Mouse (Mus musculus): ENCODE measurements at regions not wholly inside any gene's neighbourhood (a gene's known extent, or its start where the extent isn't known, plus 50 kb on each side); places are given as distances from the start of the nearest gene placed in this dataset.

DNA sequence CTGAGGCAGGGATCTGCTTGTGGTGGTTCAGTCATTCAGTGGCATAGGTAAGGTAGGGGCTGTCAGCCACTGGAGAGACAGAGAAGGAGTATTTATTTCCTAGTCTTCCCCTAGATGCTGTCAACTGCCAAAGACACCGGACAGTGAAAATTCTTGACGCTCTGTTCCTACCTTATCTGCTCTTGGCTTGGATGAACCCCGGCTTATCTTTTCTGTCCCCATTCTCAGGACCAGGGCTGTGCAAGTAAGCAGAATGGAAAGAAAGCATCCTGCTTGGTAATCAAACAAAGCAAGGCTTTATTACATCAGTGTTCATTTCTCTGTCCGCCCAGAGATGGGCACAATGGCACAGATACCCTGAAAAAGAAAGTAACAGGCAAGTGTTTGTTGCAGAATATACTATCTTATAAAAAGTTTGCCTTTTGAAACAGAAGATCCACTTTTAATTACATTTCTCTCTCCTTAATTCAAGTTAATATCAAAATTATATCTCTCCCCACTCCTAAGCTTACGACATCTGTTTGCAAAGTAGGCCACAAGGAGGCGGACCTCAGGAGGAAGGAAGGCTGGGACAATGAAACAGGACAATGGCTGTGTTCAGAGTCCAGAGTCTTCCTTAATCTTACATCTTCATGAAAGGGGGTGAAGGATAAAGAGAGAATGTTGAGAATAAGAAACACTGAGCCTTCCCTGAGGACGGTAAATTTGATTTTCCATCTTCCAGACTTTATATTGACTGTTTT is 316.8 kb upstream of the Ubash3b start:
- DNase-seq = no peak

DNA sequence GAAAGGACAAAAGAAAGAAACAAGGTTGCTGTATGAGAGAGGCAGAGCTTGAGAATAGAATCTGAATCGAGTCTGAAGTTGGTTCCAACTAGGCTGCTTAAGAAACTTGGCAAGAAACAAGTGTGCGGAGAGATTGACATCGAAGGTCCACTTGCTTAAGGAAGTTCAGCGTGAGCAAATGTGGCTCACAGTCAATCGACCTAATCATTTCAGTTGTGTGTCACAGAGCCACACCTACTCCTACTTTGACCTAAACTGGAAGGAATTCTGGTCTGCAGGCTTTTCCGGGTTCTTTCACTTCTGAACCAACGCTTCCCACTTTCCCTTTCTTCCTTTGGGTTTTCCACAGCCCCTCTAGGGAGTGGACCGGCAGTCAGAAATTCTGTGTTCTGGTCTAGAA is 313.8 kb upstream of the Ubash3b start:
- no peak for DNase-seq

DNA sequence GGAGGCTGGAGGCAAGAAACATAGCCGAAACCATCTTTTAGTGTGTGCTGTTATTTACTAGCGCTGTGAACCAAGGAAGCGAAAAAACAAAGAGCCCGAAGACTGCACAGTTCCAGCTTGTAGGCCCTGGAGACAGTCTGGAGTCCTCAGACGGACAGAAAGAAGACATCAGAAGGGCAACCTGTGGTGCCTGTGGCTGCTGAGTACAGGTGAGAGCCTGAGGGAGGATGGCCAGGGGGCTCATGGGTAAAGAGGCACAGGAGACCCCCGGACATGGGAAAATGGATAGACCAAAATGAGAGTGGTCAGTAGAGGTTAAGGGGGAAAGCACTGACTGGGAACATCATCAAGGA is 313.4 kb upstream of the Ubash3b start:
- DNase-seq = no peak

DNA sequence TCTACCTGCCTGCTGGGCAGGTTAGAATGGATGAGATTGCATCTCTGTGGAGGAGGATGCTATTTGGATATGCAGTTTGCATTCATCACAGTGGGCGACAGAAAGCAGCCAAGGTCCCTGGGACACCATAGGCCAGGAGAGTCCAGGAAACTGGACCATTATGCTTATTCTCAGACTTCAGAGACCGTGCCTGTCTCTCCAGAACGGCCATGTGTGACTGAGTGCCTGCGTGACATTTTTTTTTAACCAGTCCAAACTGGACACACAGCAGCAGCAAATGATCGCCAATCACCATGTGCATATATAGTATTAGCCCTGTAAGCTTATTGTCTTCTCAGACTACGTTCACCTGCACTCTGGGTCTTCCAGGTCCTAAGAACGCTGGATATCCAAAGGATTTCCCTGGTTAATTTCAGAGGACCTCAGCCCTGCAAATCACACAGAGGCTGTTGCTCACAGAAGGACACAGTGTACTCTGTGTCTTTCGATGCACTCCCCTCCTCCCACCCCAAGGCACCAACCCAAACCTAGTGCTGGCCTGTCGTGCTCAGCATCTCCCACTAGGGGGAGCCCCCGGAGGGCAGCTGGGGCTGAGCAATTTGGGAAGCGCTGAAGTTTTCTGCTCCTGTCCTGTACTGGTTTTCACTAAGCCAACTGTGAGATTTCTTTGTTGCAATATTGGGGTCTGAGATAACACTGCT is 312.9 kb upstream of the Ubash3b start:
- peak; percentile 92 for DNase-seq

DNA sequence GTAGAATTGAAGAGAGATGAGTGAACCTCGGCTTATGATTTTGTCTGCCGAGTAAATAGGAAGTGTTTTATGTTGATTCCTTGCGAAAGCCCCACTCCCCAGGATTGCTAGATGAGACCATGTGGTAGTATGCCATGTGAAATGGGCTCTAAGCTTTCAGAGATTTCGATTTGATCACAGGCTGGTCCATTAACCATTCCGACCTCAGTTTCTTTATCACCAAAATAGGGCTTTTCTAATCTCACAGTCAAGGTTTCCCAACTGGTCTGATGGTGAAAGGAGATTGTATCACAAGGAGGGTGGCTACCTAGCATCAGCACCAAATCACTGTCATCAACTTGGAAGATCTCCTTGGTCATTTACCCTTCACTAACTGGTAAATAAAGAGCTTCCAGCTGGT is 312.0 kb upstream of the Ubash3b start:
- DNase-seq = no peak

DNA sequence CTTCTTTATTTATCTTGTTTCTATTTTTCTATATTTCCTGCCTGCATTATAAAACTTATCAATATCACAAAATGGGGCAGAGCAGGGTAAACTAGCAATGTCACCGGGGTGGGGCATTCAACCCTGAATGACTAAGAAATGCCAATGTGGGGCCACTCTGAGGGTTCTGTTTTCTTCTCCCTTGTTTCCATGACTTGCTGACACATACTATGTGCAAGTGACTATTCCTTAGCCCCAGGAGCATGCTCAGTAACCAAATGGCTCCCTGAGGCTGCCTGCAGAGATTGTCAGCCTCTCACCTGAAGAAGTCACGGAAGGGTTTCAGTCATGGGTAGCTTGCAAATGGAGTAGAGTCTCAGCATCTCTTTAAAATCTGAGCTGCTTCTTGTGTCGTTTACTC is 309.8 kb upstream of the Ubash3b start:
- DNase-seq = no peak

DNA sequence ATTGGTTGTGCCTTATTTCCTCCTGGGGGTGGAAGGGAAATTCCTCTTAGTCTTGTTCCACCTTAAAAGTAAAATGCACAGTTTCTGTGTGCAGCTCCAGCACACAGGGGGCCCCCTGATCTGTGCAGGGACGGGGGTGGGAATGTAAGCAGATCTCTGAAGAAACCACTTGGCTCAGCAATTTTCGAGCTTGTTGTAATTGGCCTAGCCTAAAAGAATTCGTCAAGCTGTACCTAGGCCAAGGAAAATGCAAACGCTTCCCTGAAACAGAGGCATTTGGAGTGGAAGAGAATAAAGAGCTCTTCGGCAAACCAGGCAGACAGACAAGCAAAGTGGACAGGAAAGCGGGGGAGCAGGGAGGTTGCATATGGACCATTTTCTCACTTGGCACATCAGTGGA is 308.5 kb upstream of the Ubash3b start:
- DNase-seq = no peak

DNA sequence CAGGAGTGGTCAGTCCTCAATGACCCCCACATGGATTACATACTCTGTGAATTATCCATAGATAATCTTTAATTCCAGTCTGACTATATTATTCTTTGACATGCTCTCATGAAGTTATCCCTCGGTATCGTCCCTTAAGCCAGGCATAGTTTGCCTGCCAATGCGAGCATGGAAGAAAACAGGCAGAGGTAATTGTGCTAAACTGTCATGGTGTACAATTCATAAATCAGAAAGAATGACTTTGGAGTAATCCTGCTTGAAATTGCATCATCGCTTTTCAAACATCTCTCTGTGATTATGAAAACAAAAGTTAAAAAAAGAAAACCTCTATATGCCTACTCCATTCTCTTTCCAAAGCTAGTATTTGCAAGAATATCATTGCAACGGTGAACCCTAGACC is 307.9 kb upstream of the Ubash3b start:
- DNase-seq = no peak

DNA sequence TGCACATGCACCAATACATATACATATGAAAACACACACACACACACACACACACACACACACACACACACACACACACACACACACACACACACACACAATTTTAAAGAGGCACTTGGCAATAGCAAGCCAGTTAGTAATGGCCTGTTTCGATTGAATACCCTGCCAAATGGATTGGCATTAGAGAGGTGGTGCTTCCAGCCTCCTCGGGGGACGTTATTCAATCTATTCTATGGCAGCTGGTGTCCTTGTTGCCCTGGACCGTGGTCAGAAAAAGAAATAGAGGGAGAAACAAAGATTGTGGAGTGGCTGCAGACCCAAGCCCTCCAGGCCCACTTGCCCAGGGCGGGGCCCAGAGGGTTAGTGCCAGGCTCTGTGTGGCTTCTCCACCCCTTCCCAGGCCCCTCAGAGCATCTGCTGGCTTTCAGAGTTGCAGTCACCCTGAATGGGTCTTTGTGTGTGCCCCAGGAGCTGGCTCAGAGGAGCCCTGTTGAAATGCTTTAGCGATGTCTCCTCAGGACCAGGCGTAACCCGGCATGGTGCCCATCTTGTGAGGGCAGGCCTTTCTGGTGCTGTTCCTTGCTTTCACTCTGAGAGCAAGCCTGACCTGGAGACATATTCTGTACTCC is 302.7 kb upstream of the Ubash3b start:
- DNase-seq = peak; percentile 83 to 90

DNA sequence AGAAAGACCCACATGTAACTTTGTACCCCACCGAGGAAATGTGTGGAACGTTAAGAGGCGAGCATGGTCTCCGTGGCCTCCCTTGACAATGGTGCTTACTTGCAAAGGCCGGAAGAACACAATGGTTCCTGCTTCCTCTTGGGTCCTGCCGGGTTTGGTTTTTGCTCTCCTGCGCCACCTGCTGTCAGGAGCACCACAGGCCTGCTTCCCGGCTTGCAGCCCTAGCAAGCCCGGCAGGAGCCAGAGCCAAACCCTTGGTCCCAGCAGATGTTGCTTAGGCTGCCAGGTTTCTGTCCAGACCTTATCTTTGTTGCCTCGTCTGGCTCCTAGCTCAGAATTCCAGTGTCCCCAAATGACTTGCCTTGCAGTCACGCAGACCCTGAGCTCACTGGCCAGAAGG is 300.2 kb upstream of the Ubash3b start:
- DNase-seq = peak; percentile 93 to 94

DNA sequence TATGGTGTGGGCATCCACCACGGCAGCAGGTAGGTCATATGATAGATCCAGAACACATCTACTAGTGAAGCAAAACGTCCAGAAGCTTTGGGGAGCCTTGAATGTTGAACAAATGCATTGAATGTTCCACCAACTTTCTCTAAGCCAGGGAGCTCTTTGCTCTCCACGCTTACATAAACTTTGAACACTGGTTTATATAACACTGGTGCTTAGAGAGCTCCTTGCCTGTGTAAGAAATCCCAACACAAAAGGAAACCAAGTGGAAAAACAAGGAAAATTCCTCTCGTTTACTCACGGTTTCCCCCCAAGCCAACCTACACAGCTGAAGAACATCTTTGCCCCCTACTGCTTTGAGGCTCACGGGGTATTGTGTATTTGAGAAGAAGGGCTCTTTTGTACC is 299.2 kb upstream of the Ubash3b start:
- no peak for DNase-seq

DNA sequence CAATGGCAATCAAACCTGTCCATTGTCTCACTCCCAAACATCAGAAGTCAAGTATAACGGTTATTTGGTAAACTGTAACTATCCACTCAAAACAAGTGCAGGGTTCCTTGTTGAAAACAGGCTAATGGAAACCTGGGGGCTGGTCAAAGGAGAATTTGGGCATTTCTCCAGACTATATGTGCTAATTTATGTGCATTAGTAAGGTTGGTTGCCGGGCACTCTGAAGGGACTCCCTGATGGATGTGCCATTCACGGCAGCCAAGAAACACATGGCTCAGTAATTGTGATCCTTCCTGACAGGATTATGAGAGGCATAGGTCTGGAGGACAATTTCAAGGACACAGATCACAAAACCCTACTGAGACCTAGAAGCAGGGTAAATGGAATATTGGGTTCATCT is 295.5 kb upstream of the Ubash3b start:
- no peak for DNase-seq

DNA sequence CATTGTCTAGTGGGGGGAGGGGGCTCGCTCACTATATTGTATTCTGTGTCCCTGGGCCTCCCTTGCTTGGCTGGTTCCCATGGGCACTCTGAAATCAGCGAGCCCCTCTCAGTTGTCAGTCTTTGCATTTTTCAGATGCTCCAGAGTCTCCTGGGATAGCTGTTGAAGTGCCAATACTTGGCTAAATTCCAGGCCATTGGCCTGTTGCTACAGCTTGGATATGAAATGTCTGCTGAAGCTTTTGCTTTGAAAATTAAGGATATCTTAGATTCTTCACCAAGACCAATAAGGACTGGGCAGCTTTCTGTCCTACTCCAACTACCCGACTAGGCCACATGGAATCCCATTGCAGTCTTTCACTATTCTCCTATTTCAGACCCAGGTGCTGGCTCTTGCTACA is 290.2 kb upstream of the Ubash3b start:
- peak; percentile 34 to 35 for DNase-seq

DNA sequence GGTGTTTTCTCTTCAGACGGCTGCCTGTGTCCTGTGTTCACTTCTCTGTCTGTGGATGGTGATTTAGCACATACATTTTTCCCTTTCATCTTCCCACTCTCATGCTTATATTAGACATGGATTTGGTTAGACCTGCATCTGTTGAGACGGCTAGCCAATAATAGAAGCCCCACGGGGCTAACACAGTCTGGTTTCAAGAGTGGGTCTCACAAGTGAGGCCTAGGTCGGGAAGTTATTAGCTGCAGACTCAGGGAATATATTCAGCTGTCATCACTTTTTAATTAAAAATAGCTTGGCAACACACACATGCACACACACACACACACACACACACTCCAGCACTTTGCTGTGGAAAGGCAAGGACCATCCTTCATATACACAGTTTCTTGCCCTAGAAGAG is 287.7 kb upstream of the Ubash3b start:
- DNase-seq = no peak

DNA sequence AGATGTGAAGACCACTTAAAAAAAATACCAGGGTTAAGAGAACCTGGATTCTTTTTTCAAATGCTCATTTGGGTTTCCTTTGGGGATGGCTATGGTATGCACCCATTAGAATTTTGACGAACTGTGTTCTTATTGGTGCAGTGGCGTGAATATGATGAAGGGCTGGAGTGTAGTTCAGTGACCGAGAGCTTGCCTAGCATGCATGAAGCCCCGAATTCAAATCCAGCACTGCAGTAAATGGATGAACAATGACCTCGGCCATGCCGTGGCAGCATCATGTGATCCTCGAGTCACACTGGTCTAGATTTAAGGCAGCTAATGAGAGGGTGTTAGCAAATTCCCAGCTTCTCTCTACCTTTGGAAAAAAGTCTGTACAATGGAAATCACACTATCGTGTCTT is 286.4 kb upstream of the Ubash3b start:
- DNase-seq = no peak

DNA sequence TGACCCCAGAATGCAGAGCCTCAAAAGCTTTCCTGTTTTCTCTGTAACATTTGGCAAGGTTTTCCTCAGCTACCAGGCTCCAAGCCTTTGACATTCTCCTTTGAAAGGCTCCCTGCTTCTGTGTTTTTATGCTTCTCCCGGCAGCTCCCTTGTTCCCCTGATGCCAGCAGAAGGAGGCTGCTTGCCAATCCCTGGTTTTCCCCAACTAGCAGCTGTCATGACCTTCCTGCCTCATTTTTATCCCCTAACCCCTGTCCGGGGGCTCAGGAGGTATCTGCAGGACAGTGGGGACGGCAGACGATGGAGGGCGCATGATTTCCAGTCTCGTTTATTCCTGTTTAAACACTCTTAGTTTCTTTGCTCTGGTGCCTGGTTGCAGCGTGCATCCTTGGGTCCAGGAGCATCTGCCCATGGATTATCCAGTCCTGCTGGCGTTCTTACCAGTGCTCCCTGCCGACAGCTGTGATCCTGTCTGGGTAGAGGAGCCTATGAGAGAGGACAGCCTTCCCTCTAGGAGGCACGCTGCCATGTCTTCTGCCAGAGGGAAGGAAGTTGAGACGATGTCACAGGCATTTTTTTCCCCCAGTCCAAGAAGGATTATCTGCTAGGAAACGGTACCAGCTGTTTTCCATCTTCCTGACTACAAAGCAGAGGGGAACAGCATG is 285.8 kb upstream of the Ubash3b start:
- peak; percentile 81 to 88 for DNase-seq

DNA sequence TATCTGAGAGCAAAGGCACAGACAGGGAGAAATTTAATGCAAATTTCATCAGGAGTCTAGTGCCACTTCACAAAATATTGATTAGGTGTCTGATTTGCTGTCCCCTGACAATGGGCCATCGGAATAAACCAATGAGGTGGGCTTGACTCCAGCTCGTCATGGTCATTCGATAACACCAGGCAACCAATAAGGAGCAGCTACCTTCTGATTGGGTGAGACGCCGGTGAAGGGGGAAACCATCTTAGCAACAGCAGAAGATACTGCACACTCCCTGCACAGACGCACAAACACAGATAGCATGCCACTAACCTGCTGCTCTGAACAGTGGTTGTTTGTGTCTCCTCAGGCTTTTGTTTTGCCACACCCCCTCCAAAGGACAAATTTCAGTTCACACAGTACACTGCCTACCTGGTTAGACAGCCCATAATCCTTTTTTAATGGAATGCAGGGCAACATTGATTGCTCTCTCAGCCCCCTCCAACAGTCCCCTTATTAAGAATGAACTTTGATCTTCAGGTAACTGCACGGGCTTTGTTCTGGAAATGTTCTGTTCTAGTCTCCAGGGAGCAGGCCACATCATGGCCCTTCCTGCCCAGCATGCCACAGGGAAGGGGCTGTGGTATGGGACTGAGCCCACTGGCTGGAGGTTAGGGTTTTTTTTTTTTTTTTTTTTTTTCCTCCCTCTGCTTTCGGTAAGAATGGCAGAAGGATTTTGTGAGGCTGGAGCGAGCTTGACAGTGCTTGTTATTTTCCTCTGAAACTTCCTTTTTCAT is 285.1 kb upstream of the Ubash3b start:
- peak; percentile 62 to 73 for DNase-seq

DNA sequence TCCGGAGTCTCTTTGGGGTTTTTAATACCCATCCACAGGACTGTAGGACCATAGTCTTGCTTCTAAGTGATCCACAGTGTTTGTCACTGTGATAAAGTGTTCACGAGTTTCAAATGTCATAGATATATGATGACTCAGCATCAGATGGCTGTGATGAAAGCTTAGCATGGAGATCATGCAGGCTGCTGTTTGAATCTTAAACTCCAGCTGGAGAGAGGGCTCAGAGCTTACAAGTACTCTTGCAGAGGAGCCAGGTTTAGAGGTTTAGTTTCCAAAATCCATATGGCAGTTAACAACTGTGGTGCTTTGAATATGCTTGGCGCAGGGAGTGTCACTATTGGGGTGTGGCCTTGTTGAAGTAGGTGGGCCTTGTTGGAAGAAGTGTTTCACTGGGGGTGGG is 280.9 kb upstream of the Ubash3b start:
- no peak for DNase-seq

DNA sequence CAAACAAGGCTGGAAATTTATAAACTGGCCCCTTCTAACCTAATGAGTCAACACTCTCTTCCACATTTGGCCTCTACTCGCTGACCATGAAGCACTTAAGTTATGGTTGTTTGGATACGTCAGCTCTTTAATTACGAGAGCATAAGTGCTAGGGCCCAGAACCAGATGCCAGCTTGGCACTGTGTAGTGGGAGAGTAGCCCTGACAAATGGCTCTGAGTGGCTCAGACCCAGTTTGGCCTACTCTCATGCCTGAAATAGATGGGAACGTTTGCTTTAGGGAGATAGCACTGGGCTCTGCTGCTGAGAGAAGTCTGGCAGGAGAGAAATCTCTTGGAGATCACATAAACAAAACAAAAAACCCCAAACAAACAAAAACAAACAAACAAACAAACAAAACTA is 278.5 kb upstream of the Ubash3b start:
- peak; percentile 87 to 91 for DNase-seq

DNA sequence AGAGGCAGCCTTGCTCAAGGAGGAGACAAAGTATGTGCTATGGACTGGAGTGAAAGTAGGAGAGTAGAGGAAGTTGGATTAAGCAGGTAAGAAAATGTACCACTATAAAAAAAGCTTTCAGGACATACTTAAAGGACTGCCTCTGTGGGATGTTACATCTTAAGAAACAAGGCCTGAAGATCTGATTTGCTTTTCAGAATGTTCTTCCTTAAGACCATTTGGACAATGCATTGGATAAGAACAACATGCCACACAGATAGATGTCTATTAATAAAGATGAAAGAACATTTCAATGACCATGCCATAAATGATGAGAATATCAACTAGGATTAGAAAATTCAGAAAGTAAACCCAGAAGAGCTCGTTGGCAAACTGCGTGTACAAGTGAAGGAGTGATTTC is 276.6 kb upstream of the Ubash3b start:
- DNase-seq = no peak

DNA sequence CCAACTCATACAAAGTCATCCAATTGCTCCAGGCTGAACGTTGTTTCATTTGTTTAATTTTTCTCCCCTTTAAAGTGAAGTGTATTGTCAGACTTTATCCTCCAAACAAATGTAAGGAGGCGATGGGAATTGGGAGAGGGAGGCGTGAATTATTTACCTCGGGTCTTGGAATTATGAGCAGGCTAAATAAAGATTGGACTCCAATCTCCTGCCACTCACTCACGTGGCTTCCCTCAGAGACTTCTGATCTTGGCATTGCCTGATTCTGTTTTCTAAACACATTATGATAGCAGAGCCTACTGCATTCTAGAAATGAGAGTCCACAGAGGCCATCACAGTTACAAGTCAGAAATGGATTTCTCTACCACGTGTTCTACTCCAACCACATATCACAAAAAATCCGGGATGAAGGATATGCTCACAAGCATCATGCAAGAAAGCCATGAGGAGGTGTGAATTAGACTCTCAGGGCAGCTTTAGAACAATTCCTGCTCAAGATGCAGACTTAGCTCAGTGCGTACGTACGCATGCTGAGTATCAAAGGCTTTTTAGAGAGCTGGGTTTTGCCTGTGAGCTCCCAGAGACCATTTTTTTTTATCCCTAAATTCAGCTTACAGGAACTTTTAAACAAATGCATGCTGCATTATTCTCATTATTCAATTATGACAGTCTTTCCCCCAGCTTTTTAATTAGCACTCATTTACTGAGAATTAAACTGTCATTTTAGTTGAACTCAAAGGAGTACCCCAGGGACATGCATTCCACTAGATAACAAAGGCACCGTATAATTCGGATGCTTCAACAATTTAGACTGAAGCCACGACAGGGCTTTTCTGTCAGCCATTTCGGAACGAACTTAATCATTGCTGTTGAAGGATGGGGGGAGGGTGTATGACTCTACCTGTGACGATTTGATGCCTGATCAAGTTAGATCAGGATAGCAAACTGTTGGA is 269.2 kb upstream of the Ubash3b start:
- DNase-seq = no peak
